Mouse (Mus musculus): ENCODE results near the gene 1810010D01Rik.

Gene 1810010D01Rik

DNA sequence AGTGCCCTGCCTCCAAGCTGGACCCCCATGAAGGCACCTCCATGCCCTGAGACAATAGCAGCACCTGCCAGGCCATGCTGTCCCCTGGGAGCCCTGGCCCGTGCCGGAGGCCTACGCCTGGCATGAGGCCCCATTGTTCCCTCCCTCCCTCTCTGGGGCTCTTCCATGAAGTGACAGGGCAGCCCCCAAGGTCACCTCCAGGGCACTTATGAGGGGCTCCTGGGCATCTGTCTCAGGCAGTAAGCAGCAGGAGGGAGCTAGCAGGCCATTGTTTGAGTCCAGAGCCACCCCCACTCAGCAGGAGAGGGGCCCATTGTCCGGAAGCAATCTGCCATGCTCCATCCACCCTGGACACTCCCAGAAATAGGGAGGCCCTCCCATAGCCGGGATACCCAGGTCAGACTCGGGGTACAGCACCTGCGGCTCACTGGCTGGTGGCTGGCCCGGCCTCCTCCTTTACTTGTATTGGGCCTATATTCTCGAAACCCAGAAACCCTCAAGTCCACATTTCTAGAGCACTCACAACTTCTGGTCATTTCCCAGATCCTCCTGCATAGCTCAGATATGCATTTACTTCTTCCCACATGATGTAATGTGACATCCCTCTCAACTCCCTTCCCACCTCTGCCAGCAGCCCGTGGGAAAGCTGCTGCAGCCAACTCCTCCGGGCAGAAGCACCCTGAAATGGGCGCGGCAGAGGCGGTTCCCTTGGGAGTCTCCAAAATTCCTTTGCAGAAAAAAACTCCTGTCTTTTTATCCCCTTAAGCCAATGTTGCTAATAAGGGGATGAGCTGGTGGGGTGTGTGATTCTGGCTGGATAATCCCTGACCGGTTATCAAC, 30.9 kb downstream of the 1810010D01Rik start:
- DNase-seq (ENCODE audit: low spot score in 2 of 2) = no peak

DNA sequence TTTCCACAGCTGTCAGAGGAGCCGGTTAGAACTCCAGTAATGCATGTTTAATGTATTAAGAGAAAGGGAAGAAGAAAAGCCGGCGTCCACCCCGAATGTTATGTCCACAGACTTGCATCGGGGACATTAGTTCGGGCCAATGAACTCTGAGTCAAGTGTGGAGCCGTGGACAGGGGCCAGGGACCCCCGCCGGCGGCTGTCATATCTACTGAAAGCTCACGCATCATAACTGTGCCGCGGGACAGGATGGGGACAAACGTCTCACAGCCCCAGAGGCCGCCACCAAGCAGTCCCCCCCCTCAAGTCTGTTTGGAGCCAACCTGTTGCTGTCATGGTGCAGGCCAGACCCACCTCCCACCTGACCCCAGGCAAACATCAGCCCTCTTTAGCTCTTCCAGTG, 34.4 kb downstream of the 1810010D01Rik start:
- no peak for DNase-seq (ENCODE audit: low spot score in 2 of 2)

DNA sequence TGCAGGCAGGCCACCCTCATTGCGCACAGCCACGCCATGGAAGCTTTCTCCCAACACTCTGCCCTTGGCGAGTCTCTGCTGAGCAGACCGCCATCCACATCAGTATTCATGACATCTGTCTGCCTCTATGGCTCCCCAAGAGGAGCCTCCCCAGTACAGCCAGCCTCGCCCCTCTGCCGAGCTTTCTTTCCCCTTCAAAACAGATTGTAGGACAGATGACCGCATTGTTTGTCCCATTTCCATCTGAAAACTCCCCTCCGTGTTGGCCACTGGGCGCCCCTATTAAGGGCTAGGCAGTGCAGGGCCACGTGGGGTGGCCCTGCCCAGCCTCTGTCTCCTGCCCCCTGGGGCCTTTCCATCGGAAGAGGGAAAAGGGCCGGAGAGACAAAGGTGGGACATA, 34.8 kb downstream of the 1810010D01Rik start:
- no peak for DNase-seq (ENCODE audit: low spot score in 2 of 2)

DNA sequence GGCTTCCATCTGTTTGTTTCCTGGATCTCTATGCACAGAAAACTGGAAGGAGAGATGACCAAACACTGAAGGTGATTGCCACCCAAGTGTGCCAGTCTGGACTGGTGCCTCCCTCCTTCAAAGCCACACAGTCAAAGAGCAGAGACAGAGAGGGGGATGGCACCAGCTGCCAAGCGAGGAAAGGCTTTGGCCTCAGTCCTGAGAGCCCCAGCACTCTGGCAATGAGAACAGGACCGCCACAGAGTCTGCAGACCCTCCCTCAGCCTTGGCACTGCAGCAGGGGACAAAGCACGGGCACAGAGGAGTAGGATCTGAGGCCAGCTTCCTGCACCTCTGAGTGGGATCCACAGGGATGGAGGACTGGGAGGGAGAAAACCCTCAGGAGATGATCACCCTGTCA, 38.2 kb downstream of the 1810010D01Rik start:
- DNase-seq (ENCODE audit: low spot score in 2 of 2) = no peak

DNA sequence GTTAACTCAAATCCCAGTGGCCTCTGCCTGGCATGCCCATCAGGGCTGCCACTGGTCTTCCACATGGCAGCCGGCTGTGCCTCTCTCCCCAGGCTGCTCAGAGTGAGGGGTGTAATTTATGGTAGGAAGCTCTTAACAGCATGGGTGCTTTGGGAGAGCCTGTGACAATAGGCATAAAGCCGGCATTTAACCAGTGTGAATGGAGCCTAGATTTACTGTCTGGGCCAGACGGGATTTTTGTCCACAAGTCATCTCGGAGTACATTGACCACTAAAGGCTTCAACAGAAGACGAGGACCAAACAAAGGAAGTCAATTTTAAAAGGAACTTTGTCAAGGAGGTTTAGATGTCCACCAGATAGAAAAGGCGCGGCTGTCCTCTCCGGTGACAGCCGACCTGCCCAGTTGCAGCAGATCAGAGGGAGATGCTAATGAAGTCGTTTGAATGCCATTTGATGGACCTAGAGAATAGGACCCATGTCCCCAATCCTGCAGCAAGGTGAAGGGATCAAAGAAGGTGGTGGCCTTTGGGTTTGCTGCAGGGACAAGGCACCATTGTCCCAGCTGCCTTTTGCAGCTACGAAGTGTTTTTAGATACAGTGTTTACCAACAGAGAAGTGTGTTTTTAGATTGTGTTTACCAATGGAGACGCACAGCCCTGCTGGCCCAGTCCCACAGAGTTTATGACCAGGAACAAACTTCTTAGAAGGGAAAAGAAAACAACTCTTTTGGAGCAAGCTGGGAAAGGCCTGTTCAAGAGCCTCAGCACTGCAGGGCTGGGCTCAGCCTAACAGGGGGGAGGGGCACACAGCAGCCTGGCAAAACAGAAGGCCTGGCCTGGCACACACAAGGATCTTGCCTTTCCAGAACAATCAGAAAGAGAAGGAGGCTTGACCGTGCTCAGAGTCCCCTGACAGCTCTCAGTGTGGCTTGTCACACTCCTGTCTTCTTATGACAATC, 48.4 kb downstream of the 1810010D01Rik start:
- DNase-seq (ENCODE audit: low spot score in 2 of 2) = no peak
